Mouse (Mus musculus): ENCODE results near the gene Tubb3. TPM values are rescaled to one million over a fixed set of nuclear protein-coding genes. Genes with fewer than 3 reads are reported as not detected.
A peak's percentile ranks its signal among the peaks of the same experiment; 100 is the strongest.

Gene Tubb3
- 100 to 1,000 TPM; 381 to 406 (median 387) TPM for total RNA-seq (2022)

- DNase-seq (ENCODE audit: low spot score in 2 of 2) = peak; percentile 86 to 91
Observed at GRCm38 (mm10) chr8:123411246-123411645, at the start of gene Tubb3. Gene Tubb3 (plus strand): TSS chr8:123411424.

DNA sequence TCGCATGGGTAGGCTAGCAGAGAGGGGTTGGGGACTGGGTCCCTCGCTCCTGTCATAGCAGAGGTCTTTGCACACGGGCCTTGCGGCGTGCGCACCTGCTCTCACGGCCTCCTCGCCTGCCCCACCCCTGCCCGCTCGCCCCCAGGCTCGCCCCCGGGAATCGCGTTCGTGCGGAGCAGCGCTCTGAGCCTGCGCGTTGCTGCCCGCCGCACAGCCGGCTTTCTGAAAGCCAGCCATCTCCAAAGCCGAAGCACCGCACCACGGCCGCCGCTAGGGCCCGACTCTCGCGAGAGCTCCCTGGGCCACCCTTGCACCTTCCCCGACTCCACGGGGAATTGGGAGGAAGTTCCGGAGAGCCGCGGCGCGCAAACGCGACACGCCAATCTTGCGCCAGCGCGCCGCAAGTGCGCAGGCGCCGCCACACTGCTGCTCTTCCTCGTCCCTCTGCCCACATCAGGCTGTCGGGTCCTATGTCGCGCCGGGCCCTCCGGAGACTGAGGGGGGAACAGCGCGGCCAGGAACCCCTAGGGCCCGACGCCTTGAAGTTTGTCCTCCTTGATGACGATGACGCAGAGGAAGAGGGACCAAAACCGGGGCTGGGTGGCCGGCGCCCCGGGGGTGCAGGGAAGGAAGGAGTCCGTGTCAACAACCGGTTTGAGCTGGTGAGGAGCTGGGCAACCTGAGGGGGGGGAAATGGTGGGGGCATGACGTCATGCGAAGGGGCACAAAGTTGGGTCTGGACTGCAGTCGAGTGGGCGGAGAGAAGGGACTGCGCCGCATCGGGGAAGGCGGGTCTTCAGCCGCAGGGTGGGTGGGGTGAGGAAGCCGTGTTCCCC is 37.6 kb upstream of the Tubb3 start, which contains the start of gene Tcf25:
Tcf25 (plus strand) TSS at position 351 of the 836 bp plus-strand sequence.
- DNase-seq (ENCODE audit: low spot score in 2 of 2) = peak; percentile 91 to 95

DNA sequence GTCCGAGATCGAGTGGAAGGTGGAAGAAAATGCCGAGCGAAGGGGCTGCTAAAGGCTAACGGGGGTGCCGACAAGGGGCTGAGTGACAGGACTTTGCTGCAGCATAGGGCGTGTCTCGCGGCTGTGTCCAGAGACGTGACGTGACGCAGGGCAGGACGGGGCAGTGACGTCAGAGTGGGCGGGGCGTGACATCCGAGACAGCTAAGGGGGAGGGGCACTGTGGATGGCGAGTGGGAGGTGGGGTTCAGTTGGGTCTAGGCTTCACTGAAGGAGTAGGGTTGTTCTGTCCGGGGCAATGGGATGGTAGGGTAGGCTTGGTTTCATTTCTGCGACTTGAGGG is 37.0 kb upstream of the Tubb3 start:
- DNase-seq (ENCODE audit: low spot score in 2 of 2) = peak; percentile 89 to 90

DNA sequence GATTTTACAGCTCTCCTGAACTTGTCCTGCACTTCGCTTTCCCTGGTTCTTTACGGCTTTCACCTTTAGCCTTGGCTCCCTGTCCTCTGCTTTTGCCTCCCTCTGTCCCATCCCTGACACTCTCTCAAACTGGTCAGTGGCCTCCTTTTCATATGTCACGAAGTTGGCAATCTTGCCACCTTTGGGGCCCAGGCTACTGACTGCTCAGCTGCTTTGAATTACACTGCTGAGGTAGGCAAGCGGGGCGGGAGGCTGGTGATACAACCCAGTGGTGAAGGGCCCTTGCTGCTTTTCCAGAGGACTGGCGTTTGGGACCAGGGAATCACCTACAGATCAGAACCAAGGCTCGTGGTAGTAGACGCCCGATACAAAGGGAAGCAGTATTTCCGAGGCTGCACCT is 35.5 kb upstream of the Tubb3 start:
- DNase-seq (ENCODE audit: low spot score in 2 of 2) = no peak

- no peak for DNase-seq (ENCODE audit: low spot score in 2 of 2)
Observed at GRCm38 (mm10) chr8:123376106-123376505, 35.1 kb upstream of the Tubb3 start.

- DNase-seq (ENCODE audit: low spot score in 2 of 2) = no peak
Observed at GRCm38 (mm10) chr8:123381711-123382110, 29.5 kb upstream of the Tubb3 start.

DNA sequence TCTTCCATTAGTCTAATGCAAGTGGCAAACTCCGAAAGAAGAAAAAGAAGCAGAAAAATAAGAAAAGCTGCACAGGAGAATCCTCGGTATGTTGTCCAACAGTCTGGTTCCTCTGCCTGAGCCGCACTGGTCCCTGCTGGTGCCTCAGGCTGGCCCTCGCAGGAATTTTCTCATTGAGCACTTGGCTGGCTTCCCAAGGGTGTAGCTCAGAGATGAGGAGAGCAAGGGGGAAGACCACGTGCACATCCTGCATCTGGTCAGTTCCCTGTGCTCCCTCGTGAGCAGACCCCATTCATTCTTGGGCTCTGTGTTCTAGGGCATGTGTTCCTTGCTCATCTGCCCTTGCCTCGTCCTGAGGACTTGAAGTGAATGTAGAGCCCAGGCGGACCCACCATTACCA is 28.7 kb upstream of the Tubb3 start:
- no peak for DNase-seq (ENCODE audit: low spot score in 2 of 2)

DNA sequence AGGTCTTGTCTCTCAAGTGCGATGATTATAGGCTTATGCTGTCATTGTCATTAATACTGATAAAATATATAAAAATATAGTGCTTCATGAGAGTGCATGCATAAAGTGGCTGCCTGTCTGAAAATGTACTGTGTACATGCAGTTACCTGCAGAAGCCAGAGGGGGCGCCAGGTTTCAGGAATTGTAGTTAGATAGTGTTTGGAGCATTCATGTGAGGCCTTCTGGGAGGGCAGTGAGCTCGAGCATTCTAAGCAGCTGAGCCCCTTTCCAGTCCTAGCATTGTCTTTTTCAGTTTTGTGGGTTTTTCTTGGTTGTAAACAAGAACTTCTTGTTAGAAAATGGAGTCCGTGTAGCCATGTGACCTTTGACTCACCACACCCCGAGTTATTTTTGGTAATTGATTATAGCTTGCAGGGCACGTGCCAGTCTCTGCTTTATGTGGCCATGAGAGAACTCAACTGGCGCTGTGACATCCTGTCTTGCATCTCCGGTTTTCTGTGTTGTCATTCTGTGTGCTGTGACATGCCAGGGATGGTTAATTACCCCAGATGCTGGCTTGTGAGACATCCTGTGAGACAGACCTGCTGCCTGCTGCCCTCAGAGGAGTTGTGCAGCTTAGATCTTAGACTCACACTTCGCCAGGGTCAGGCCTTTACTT is 26.2 kb upstream of the Tubb3 start:
- no peak for DNase-seq (ENCODE audit: low spot score in 2 of 2)

GRCm38 (mm10) chr8:123387041-123387440 is 24.2 kb upstream of the Tubb3 start:
- DNase-seq (ENCODE audit: low spot score in 2 of 2) = no peak

- DNase-seq (ENCODE audit: low spot score in 2 of 2) = no peak
Observed at GRCm38 (mm10) chr8:123387801-123388200, 23.4 kb upstream of the Tubb3 start.

DNA sequence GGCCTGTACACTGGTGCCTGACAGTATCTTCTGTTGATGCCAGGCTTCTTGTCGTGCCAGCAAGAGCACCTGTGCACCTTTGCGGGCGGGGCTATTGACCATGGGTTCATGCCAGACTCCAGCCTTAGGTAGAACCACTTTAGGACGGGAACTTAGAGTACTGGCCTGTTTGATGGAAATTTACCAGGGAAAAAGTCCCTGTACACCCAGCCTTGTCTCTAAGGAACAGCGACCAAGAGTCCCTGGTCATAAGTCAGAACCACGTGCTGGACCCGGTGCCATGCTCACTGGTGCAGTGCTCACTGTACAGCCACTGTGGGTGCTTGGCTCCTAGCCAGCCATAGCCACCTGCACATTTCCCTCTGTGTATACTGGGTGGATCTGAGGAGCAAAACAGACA is 22.2 kb upstream of the Tubb3 start:
- DNase-seq (ENCODE audit: low spot score in 2 of 2) = no peak

GRCm38 (mm10) chr8:123398308-123398707 is 12.9 kb upstream of the Tubb3 start:
- DNase-seq (ENCODE audit: low spot score in 2 of 2) = no peak

DNA sequence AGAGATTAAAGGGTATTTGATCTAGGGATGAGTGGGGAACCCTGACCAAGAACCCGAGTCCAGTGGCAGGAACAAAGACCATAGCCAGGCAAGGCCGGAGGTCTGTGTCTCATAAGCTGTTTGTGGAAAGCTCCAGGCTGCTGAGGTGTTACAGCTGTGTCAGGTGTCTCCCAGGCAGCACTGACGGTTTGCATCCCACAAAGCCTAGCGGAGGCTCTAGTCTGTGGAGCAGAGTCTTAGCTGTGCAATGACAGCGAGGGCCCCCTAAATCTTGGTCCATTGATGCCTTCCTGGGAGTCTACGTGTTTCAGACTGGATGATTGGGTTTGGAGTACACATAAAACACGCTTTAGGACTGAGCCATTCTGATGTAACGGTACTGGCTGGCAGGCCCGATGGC is 9.3 kb upstream of the Tubb3 start:
- no peak for DNase-seq (ENCODE audit: low spot score in 2 of 2)

DNA sequence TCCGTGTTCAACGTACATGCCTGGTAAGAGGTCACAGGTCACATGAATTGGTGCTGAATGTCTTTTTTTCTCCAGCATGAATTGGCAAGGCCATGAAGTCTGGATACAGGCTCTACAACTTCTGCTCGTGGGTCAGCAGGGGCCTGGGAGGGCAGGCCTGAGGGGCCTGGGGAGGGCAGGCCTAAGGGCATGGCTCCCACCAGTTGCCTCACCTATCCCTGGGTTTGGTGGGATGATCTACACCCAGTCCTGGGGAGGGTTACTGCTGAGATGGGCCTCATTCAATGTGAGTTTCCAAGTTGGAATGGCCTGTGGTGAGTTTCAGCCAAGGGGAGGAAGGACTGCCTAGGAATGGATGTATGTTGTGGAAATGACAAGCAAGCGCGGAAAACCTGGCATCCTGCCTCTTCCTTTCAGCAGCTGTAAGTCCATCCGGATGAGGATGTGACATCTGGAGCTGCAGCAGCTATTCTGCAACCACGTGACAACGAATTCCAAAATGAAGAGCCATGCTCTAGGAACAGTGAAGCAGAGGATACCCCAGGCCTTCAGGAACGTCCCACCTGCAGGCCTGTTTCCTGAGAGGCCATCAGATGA is 8.4 kb upstream of the Tubb3 start:
- no peak for DNase-seq (ENCODE audit: low spot score in 2 of 2)

DNA sequence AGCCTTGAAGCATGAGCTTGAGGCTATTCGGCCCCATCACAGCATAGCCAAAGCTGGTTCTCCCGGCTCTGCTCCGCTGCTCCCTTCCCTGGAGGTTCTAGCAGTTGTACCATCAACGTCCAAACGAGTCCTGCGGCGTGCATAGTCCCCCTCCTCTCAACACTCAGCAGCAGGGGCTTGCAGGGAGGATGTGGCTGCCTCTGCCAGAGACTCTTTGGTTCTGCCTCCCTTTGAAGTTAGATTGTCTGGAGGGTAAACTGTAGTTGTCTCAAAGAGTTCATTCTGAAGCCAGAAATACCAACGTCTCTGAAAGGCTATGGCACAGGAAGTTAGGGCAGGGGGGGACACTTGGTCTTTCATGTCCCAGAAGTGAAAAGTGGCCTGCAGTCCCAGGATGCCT is 6.7 kb upstream of the Tubb3 start:
- no peak for DNase-seq (ENCODE audit: low spot score in 2 of 2)

- DNase-seq (ENCODE audit: low spot score in 2 of 2) = no peak
Observed at GRCm38 (mm10) chr8:123406786-123407185, 4.4 kb upstream of the Tubb3 start, which contains the start of gene Mc1r. Gene Mc1r (plus strand): TSS chr8:123407107.

- no peak for DNase-seq (ENCODE audit: low spot score in 2 of 2)
Observed at GRCm38 (mm10) chr8:123407612-123408011, 3.6 kb upstream of the Tubb3 start.

DNA sequence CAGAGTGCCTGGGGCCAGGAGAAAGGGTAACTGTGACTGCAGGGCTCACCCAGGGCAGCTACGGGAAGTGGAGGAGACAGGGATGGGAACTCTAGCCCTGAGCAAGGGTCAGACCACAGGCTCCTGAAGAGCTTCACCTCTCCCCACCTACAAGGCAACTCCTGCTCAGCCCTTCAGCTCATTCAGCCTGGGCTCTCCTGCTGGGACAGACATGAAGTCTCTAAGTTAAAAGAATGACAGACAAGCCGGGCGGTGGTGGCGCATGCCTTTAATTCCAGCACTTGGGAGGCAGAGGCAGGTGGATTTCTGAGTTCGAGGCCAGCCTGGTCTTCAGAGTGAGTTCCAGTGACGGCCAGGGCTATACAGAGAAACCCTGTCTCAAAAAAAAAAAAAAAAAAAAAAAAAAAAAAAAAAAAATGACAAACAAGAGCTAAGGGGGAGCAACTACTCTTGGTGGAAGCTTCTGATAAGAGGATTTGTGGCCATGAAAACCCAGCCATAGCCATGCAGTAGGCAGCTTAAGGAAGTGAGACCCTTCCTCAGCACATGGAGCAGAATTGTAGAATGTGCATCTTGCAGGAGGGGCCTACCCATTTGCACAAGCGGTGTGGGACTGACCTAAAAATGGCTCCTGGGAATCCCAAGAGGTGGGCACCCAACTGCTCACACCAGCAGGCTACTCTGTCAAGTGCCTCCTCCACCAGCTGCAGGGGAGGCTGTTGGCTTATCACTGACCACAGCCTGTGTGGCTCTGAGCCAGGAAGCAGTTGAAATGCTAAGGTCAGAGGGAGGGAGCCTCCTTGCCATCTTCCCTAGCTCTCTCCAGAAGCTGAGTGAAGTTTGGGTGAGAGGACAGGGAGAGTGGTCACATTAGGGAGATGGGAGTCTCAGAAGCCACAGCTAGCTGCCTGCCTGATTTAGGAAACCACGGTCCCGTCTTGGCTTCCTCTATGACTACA is 2.4 kb upstream of the Tubb3 start:
- DNase-seq (ENCODE audit: low spot score in 2 of 2) = no peak

- no peak for DNase-seq (ENCODE audit: low spot score in 2 of 2)
Observed at GRCm38 (mm10) chr8:123410049-123410587, 1.1 kb upstream of the Tubb3 start.

GRCm38 (mm10) chr8:123410788-123411187 is 436 bp upstream of the Tubb3 start:
- no peak for DNase-seq (ENCODE audit: low spot score in 2 of 2)

DNA sequence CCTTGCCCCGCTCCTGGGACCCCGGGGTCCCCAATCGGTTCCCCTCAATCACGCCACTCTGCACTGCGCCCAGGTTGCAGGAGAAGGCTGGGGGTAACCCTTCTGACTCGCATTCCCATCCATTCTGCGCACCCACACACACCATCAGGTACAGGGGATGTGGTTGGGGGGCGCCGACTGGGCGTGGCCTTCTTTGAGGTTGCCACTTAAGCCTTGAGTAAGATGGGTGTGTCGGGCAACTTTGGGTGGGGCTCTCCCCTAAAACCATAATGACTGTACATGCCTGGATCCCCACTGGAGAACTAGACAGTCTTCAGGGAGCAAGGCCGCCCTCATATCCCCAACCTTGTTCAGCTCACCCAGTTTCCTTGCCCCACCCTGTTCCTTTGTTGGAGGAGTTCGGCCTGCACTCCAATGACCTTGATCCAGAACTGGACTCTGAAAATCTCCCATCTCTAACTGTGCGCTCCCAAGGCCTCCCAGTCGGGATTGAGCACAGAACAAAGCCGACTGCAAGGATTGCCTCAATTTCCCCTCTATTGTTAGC is 630 bp downstream of the Tubb3 start:
- DNase-seq (ENCODE audit: low spot score in 2 of 2) = no peak
